Mouse (Mus musculus) lung, adult 10 weeks (tissue): ENCODE data around the gene Rbm33. TPM values are rescaled to one million over a fixed set of nuclear protein-coding genes. Genes with fewer than 3 reads are reported as not detected.

ENCODE experiments used
- polyA plus RNA-seq: library from polyadenylated mRNA; stranded (reverse); fragments of 350-450 nt; fragmentation: Illumina TruSeq; extraction: RNeasy Lipid Tissue Mini Kit (QIAGEN cat#74804); gene quantifications from one replicate; pipeline ENCODE4 v1.2.3, GENCODE M21; 2014; ENCODE audit warnings: low read depth, low replicate concordance; ENCODE audit not compliant: insufficient read depth

The Rbm33 gene
- polyA plus RNA-seq, result 6.2 TPM

DNA sequence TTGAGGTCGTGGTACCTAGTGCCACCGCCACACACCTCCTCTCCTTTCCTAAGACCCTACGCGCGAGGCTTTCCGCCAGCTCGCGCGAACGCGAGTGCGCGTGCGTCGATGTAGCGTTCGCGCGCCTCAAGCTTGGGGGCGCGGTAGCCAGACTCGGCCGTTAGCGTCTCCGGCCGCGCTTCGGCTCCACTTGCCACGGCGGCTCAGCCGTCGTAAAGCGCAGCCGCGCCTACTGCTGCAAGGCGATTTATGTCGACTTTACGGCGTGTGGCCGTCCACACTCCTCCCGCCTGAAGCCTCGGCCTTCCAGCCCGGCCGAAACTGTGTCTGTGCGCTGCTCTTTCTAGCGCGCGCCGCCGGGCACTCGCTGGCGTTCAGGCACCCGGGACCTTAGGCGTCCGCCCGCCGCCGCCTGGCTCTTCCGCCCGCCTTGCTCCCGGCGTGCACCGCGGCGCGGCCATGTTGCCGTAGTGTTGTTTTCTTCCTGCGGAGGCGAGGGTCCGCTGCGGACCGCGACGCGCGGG lies at the start of gene Rbm33:
Rbm33 (plus strand) TSS at position 400 of the 524 bp plus-strand sequence.

DNA sequence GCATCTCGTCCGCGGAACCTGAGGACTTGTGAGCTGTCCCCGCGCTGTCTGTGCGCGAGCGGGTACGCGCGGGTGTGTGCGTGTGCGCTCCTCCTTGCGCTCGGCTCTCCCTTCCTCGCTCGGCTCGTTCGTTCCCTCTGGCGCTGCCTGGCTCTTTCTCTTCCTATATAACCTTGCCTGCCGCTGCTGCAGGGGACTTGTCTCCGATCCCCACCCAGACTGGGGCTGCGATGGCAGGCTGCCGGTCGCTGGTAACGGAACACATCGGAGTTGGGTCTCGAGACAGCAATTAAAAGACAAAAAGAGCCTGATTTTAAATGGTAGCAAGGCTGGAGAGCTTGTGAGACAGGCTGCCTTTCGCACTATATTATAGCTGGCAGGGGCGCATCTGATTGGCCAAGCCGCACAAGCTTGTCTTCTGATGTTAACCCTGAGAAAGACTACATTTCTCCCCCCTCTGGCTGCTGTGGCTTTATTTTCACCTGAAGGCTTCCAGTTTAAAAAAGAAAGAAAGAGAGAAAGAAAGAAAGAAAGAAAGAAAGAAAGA lies 149.9 kb downstream of the Rbm33 start, which contains the start of gene Shh:
Shh (minus strand) TSS at position 497 of the 547 bp plus-strand sequence.

Other genes starting within 250 kb of the Rbm33 start
- gene Insig1, start 245.8 kb upstream of the Rbm33 start, polyA plus RNA-seq, result 52.8 TPM
- gene En2, start 151.4 kb upstream of the Rbm33 start, polyA plus RNA-seq, result not detected
- 0.09 TPM for gene Cnpy1, start 71.3 kb upstream of the Rbm33 start, polyA plus RNA-seq
- 3.5 TPM for gene Shh, start 150.1 kb downstream of the Rbm33 start, polyA plus RNA-seq